Comparison of ENCODE assay signal across 9 mouse cellular contexts in the genomic region with DNA sequence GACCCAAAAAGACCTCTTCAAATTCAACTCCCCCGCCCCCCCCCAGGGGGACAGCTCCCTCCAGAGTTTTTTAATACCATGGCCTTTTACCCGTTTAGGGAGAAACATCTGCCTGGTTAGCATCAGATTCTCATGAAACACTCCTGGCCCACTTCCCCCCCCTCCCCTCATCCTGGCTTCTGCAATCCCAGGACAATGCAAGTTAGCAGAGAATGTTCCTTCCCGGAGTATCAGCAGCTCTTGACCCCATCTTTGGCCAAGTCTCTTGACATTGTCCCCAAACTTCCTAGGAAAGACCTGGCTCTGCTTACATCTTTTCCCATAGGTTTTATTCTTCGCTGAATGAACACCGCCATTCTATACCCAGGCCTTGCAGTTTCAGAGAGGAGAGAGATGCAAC. TPM values are rescaled to one million over a fixed set of nuclear protein-coding genes. Genes with fewer than 3 reads are reported as not detected.
DNase-seq lines count a peak whose midpoint lies in the region; ATAC-seq and TF ChIP-seq lines count a peak whose summit lies in the region.
"Had no signal": no experiment of that assay in that cellular context is flagged by ENCODE, and none has a peak within 500 bp of the region (broad histone marks: within the 10 kb centered on the region; RNA-seq: fewer than 3 reads in every experiment).

No protein-coding gene starts in this region.

- H3K9me3 ChIP-seq in lung, embryonic 16.5 days (ENCODE audit: control insufficient read depth, low read length) = no peaks in the 10 kb centered on the region
- no peaks in the 10 kb centered on the region for H3K9me3 ChIP-seq in limb, embryonic 11.5 days (ENCODE audit: control insufficient read depth, low read length)

- H3K4me1 ChIP-seq in lung, embryonic 16.5 days (replicated peaks; ENCODE audit: control insufficient read depth, insufficient read depth, low read length) = peaks cover 9% of the 10 kb centered on the region
- peaks cover 2% of the 10 kb centered on the region; the same call in 1 of the 2 replicates for H3K4me1 ChIP-seq in embryonic fibroblast, embryonic 13.5 days (ENCODE audit: control insufficient read depth, insufficient read depth, low read length)
- H3K4me1 ChIP-seq in limb, embryonic 11.5 days (ENCODE audit: control insufficient read depth, insufficient read depth, low read length) = peaks cover 3% of the 10 kb centered on the region; the same call in 1 of the 2 replicates
- peaks cover 4% of the 10 kb centered on the region; the same call in 1 of the 2 replicates for H3K4me1 ChIP-seq in small intestine, adult 2 months (ENCODE audit: control insufficient read depth, insufficient read depth, insufficient read length, low read length)

- H3K27me3 ChIP-seq in lung, embryonic 16.5 days (ENCODE audit: control insufficient read depth, insufficient read depth, low read depth, low read length) = no peaks in the 10 kb centered on the region
- H3K27me3 ChIP-seq in limb, embryonic 11.5 days (ENCODE audit: control insufficient read depth, insufficient read depth, low read length) = no peaks in the 10 kb centered on the region
- H3K27me3 ChIP-seq in small intestine, adult 2 months (ENCODE audit: control insufficient read depth, insufficient read depth, low read length) = no peaks in the 10 kb centered on the region

- peak overlapping the region; percentile 57 for H3K4me2 ChIP-seq in lung, embryonic 16.5 days (ENCODE audit: low read depth, low read length)
- peak overlapping the region; percentile 82 for H3K4me2 ChIP-seq in limb, embryonic 11.5 days (ENCODE audit: low read depth, severe bottlenecking)

- no peak for TF ChIP-seq CTCF in embryonic fibroblast, embryonic 13.5 days (IDR thresholded peaks at IDR 0.05; ENCODE audit: borderline replicate concordance, insufficient read depth, low read length)
- TF ChIP-seq CTCF in small intestine, adult 2 months (IDR thresholded peaks at IDR 0.05; ENCODE audit: extremely low read depth, insufficient read length, insufficient replicate concordance, low read depth, low read length) = no peak

- H3K27ac ChIP-seq in lung, embryonic 16.5 days (ENCODE audit: low read length) = peak overlapping the region; percentile 97
- H3K27ac ChIP-seq in embryonic fibroblast, embryonic 13.5 days (ENCODE audit: insufficient read depth, low read length) = no peak overlapping the region; the same call in 1 of the 2 replicates
- H3K27ac ChIP-seq in limb, embryonic 11.5 days (replicated peaks; ENCODE audit: low read depth, low read length) = peak overlapping the region; percentile 92; the same call in 1 of the 2 replicates
- no peak overlapping the region for H3K27ac ChIP-seq in small intestine, adult 2 months (ENCODE audit: insufficient read depth, low read depth, low read length)

- H3K4me3 ChIP-seq in lung, embryonic 16.5 days (ENCODE audit: low read length) = peak overlapping the region; percentile 76
- H3K4me3 ChIP-seq in embryonic fibroblast, embryonic 13.5 days (ENCODE audit: insufficient read depth, low read length) = peak overlapping the region; percentile 94
- peak overlapping the region; percentile 84 for H3K4me3 ChIP-seq in limb, embryonic 11.5 days (ENCODE audit: low read depth, low read length)
- peak overlapping the region; percentile 72; the same call in 1 of the 2 replicates for H3K4me3 ChIP-seq in small intestine, adult 2 months (ENCODE audit: low read depth, low read length)

- DNase-seq in lung, postnatal 25 days (ENCODE audit: low spot score) = no peak
- no peak for DNase-seq in limb, embryonic 11.5 days (ENCODE audit: low spot score)
- no peak for DNase-seq in layer of hippocampus, postnatal 14 days (ENCODE audit: low spot score in 2 of 2)
- DNase-seq in thymus, postnatal 10 days (ENCODE audit: low spot score in 2 of 2) = no peak
- no peak for DNase-seq in adrenal gland, adult 2 months

- WGBS in lung, embryonic 16.5 days = 41% methylated on average over 5 of the region's 5 CpGs
- WGBS in limb, embryonic 11.5 days = 55% methylated on average over 5 of the region's 5 CpGs
- 46% methylated on average over 5 of the region's 5 CpGs for WGBS in small intestine, adult 2 months

- peak overlapping the region; percentile 96 for H3K9ac ChIP-seq in lung, embryonic 16.5 days (ENCODE audit: low read length)
- H3K9ac ChIP-seq in limb, embryonic 11.5 days (ENCODE audit: low read length) = peak overlapping the region; percentile 93

- peaks cover 20% of the 10 kb centered on the region for H3K36me3 ChIP-seq in lung, embryonic 16.5 days (ENCODE audit: control insufficient read depth, insufficient read depth, low read length)
- H3K36me3 ChIP-seq in limb, embryonic 11.5 days (ENCODE audit: control insufficient read depth, insufficient read depth, low read length) = peaks cover 5% of the 10 kb centered on the region; the same call in 1 of the 2 replicates
- peaks cover 18% of the 10 kb centered on the region for H3K36me3 ChIP-seq in small intestine, adult 2 months (ENCODE audit: control insufficient read depth, insufficient read depth, low read length)

- ATAC-seq in lung, embryonic 16.5 days (ENCODE audit: low read depth) = no peak
- no peak for ATAC-seq in limb, embryonic 11.5 days (ENCODE audit: insufficient number of reproducible peaks, low FRiP score, low TSS enrichment, low read depth)

- TF ChIP-seq POLR2A in embryonic fibroblast, embryonic 13.5 days (IDR thresholded peaks at IDR 0.05; ENCODE audit: low read depth, low read length) = no peak
- TF ChIP-seq POLR2A in small intestine, adult 2 months (IDR thresholded peaks at IDR 0.05; ENCODE audit: low read depth, low read length) = no peak

RNA-seq across cellular contexts. Expression of gene Ccdc106, which starts 0.8 kb away (rescaled TPM):
- polyA plus RNA-seq in lung, embryonic 16.5 days (2015; fragmentation: Nextera tagmentation; extraction: Ambion mirVana) = 5.3 and 5.5 TPM in 2 replicates
- polyA plus RNA-seq in embryonic fibroblast, embryonic 13.5 days (2011; ENCODE audit: insufficient read length, low read depth, missing spikeins) = 1.7 and 3.8 TPM in 2 replicates
- polyA plus RNA-seq in limb, embryonic 11.5 days (2014; fragmentation: Nextera tagmentation; extraction: Ambion mirVana) = 12.5 and 14.4 TPM in 2 replicates
- polyA plus RNA-seq in small intestine, adult 2 months (2012; rRNA removed) = 0.76 and 0.81 TPM in 2 replicates
- 10 to 100 TPM; 65.6 to 67.2 TPM for total RNA-seq in layer of hippocampus, postnatal 14 days (2021)
- total RNA-seq in adrenal gland, adult 2 months (2021) = 1 to 10 TPM; 1.4 to 2.6 TPM
- polyA plus RNA-seq in adrenal gland, adult 2 months (2012; rRNA removed) = 1.5 and 3.0 TPM in 2 replicates

RNA-seq across cellular contexts. Expression of gene Zfp865, which starts 1.0 kb away (rescaled TPM):
- 5.5 and 5.7 TPM in 2 replicates for polyA plus RNA-seq in lung, embryonic 16.5 days (2015; fragmentation: Nextera tagmentation; extraction: Ambion mirVana)
- polyA plus RNA-seq in embryonic fibroblast, embryonic 13.5 days (2011; ENCODE audit: insufficient read length, low read depth, missing spikeins) = 23.4 and 29.4 TPM in 2 replicates
- 7.5 and 8.2 TPM in 2 replicates for polyA plus RNA-seq in limb, embryonic 11.5 days (2014; fragmentation: Nextera tagmentation; extraction: Ambion mirVana)
- 20.0 and 37.3 TPM in 2 replicates for polyA plus RNA-seq in small intestine, adult 2 months (2012; rRNA removed)
- 10 to 100 TPM; 34.6 to 35.8 TPM for total RNA-seq in layer of hippocampus, postnatal 14 days (2021)
- total RNA-seq in adrenal gland, adult 2 months (2021) = 10 to 100 TPM; 23.7 to 29.7 TPM
- polyA plus RNA-seq in adrenal gland, adult 2 months (2012; rRNA removed) = 67.1 and 70.1 TPM in 2 replicates

RNA-seq across cellular contexts. Expression of gene Gm44973, which starts 5.9 kb away (rescaled TPM):
- polyA plus RNA-seq in lung, embryonic 16.5 days (2015; fragmentation: Nextera tagmentation; extraction: Ambion mirVana) = 1.2 and 1.3 TPM in 2 replicates
- polyA plus RNA-seq in embryonic fibroblast, embryonic 13.5 days (2011; ENCODE audit: insufficient read length, low read depth, missing spikeins) = not detected in 2 replicates
- 0.45 and 1.4 TPM in 2 replicates for polyA plus RNA-seq in limb, embryonic 11.5 days (2014; fragmentation: Nextera tagmentation; extraction: Ambion mirVana)
- polyA plus RNA-seq in small intestine, adult 2 months (2012; rRNA removed) = 0.35 TPM in 1 of 2 replicates, not detected in the other
- not detected for total RNA-seq in layer of hippocampus, postnatal 14 days (2021)
- total RNA-seq in adrenal gland, adult 2 months (2021) = not detected
- not detected in 2 replicates for polyA plus RNA-seq in adrenal gland, adult 2 months (2012; rRNA removed)
- total RNA-seq: left cerebral cortex, adult 18-20 months had no signal

RNA-seq across cellular contexts. Expression of gene Fiz1, which starts 6.7 kb away (rescaled TPM):
- polyA plus RNA-seq in lung, embryonic 16.5 days (2015; fragmentation: Nextera tagmentation; extraction: Ambion mirVana) = 33.1 and 34.5 TPM in 2 replicates
- 23.6 and 27.5 TPM in 2 replicates for polyA plus RNA-seq in embryonic fibroblast, embryonic 13.5 days (2011; ENCODE audit: insufficient read length, low read depth, missing spikeins)
- polyA plus RNA-seq in limb, embryonic 11.5 days (2014; fragmentation: Nextera tagmentation; extraction: Ambion mirVana) = 51.1 and 52.6 TPM in 2 replicates
- 14.5 and 31.4 TPM in 2 replicates for polyA plus RNA-seq in small intestine, adult 2 months (2012; rRNA removed)
- 10 to 100 TPM; 21.4 to 27.7 TPM for total RNA-seq in layer of hippocampus, postnatal 14 days (2021)
- 10 to 100 TPM; 24.1 to 24.7 TPM for total RNA-seq in adrenal gland, adult 2 months (2021)
- polyA plus RNA-seq in adrenal gland, adult 2 months (2012; rRNA removed) = 31.5 and 32.2 TPM in 2 replicates

RNA-seq across cellular contexts. Expression of gene Zfp524, which starts 7.0 kb away (rescaled TPM):
- 19.3 and 21.4 TPM in 2 replicates for polyA plus RNA-seq in lung, embryonic 16.5 days (2015; fragmentation: Nextera tagmentation; extraction: Ambion mirVana)
- 8.7 and 10.5 TPM in 2 replicates for polyA plus RNA-seq in embryonic fibroblast, embryonic 13.5 days (2011; ENCODE audit: insufficient read length, low read depth, missing spikeins)
- polyA plus RNA-seq in limb, embryonic 11.5 days (2014; fragmentation: Nextera tagmentation; extraction: Ambion mirVana) = 9.3 and 9.6 TPM in 2 replicates
- polyA plus RNA-seq in small intestine, adult 2 months (2012; rRNA removed) = 25.2 and 51.0 TPM in 2 replicates
- total RNA-seq in layer of hippocampus, postnatal 14 days (2021) = 1 to 10 TPM; 5.7 to 6.4 TPM
- total RNA-seq in adrenal gland, adult 2 months (2021) = 10 to 100 TPM; 13.0 to 13.8 TPM
- 35.0 and 36.4 TPM in 2 replicates for polyA plus RNA-seq in adrenal gland, adult 2 months (2012; rRNA removed)

Comparison
In these comparisons a context has a peak if more than half of its experiments do, and no peak if none do; other contexts are left out.
1. H3K27ac ChIP-seq: peak in lung, embryonic 16.5 days (single experiment) and limb, embryonic 11.5 days (single experiment); none in embryonic fibroblast, embryonic 13.5 days (single experiment) and small intestine, adult 2 months (single experiment).
2. Peak in every context shown above with its lines, with median percentiles within 50 percentile points of each other: H3K4me3 ChIP-seq.